Mouse (Mus musculus) thymus, postnatal 36 days (tissue): ENCODE data around the gene Xlr5a.
A peak's percentile ranks its signal among the peaks of the same experiment; 100 is the strongest.
"Not testable (repeated sequence)": the region's sequence is repeated elsewhere in the genome, so short reads cannot be mapped to it uniquely, and the experiment has no call there.

ENCODE experiments used
- DNase-seq, 2 experiments: peaks; one replicate each; pipeline ENCODE4 v3.0.0; 2022; ENCODE audit warnings: mixed read lengths in 2 of 2

The Xlr5a gene

DNA sequence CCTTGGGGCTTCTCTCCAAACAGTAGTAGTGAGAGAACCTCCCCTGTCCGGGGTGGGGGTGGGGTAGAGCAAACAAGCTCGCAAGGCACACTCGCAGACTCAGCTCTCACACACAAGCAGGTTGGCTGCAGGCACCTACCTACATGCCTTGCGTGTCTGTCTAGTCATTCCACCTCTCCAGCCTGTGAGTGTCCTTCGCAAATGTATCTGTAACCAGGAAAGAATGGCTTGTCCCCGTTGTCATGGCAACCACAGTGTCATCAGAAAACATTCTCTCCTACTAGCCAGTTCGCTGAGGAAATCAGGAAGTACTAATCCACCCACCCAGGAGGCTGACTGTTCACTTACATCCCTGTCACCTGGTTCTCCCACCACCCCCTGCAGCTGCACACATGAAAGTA, 149.6 kb downstream of the Xlr5a start:
- DNase-seq: not testable (repeated sequence)

DNA sequence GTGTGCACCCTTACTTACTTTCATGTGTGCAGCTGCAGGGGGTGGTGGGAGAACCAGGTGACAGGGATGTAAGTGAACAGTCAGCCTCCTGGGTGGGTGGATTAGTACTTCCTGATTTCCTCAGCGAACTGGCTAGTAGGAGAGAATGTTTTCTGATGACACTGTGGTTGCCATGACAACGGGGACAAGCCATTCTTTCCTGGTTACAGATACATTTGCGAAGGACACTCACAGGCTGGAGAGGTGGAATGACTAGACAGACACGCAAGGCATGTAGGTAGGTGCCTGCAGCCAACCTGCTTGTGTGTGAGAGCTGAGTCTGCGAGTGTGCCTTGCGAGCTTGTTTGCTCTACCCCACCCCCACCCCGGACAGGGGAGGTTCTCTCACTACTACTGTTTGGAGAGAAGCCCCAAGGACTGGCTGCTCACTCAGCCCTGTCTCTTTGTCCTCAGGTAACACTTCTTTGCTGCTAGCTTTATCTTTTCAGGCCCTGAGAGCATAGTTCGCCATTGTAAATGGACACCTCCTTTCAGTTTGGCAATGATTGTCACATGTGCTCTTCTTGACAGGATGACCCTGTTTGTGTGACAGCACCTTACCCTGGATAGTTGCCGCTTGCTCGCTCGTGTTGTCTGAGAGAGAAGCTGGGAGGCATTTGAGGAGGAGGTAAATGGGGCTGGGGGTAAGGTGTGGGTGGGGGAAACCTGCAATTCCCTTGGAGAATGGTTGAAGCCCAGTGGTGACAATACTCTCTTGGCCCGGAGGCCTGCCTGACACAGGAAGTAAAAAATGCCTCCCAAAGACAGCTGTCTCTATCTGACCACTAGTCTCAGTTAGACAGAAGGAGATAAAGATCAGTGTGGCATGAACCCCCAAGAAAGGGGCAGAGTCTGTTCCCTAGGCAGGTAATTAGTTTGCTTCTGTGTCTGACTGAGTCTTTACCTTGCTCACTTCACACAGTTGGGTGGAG, 169.6 kb downstream of the Xlr5a start:
- not testable (repeated sequence) for DNase-seq

DNA sequence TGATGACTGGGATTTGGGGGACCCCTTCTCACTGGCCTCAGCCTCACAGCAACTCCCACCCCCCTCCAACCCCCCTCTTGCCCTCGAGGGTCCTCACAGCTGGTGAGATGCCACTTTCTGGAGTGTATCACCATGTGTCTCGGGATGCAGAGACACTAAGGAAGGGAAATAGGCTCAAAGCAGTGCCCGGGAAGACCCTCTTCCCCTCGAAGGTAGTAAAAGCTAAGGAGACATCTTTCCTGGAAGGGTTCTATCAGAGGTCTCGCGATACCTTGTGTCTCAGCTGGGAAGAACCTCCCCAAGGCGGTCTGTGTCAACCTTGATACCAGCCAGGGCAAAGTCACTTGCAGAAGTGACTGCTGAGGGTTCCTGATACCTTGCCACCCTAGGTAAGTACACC, 176.0 kb downstream of the Xlr5a start, which contains the start of gene Gm14685:
Gene Gm14685 (plus strand): TSS at position 301 of the 400 bp plus-strand sequence.
- DNase-seq: not testable (repeated sequence)

DNA sequence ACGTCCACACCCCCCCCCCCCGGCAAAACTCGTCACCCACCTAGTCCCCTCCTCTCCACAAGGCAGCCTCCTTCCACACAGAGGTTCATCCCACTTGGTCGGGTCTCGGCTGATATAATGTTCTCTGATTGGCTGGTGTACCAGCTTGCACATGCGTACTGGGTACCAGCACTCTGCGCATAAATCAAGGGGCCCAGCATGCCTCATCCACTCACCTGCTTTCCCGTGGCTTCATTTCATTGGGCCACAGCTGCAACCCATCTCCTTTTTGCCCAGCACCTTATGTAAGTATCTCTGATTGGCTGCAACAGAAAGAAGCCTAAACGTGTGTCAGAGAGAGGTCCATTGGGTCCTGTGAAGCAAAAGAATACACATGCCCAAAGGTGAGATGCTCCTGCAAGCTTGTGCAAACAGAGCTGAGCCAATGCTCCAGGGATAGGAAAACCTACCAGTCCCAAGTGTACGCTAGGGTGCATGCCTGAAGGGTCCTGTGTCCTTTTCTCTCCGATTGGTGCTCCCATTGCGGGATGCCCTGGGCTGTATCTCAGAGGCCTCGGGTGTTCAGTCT, 195.8 kb downstream of the Xlr5a start, which contains the start of gene Xlr3a:
Gene Xlr3a (minus strand): TSS at position 155 of the 568 bp plus-strand sequence.
- DNase-seq: not testable (repeated sequence)

DNA sequence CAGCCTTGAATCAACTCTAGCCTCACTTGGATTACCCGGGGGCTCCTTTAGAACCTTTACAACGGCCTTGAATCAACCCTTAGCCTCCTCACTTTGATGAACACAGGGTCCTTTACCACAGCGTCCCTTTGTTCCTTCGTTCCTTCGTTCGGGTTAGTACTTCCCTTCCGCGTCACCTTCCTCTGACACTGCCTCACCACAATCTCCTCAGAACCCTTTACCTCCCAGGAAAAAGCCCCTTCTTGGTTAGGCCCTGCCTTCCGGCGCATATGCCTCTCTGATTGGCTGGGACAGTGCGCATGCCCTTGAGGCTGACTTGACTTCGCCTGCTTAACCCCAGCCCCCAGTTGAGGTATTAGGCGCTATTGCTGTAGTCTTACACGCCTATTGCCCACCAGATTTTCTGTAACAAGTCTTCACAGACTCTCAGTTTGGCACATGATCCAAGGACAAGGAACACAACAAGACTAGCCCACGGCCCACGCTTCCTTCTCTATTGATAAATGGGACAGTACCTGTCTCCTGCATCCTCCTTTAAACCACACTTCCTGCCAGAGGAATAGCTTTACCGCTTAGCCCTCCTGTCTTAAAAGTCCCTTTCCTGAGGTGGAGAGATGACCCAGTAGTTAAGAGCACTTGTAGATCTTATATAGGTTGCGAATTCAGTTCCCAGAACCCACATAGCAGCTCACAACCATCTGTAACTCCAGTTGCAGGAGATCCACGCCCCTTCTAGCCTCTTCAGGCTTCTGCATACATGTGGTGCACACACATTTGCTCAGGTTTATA, 210.3 kb downstream of the Xlr5a start, which contains the start of gene Xlr4a:
Gene Xlr4a (minus strand): TSS at position 212 of the 789 bp plus-strand sequence.
- peak; percentile 46 to 47 for DNase-seq

DNA sequence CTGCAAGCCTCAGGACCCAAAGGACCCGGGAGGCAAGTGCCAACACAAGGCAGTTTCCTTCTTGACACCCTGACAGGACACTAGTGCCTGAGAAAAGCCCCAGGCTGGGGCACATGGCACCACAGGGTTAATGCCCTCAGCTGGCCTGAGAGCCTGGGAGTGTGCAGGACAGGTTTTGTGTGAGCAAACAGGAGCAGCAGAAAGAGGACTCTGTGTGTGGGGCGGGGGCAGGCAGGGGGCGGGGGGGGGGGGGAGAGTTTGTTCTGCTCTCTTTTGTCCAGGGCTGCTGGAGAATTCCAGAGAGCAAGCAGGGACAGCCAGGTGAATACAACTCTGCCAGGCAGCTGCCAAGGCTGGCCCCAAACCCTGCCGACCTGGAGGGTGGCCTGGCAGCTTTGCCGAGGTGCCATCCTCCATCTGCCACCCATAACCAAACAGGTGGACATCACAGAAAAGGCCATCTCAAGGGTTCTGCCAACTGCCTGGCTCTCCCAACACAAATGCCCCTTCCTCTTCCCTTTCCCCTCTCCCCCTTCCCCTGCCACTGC, 225.9 kb downstream of the Xlr5a start:
- not testable (repeated sequence) for DNase-seq

DNA sequence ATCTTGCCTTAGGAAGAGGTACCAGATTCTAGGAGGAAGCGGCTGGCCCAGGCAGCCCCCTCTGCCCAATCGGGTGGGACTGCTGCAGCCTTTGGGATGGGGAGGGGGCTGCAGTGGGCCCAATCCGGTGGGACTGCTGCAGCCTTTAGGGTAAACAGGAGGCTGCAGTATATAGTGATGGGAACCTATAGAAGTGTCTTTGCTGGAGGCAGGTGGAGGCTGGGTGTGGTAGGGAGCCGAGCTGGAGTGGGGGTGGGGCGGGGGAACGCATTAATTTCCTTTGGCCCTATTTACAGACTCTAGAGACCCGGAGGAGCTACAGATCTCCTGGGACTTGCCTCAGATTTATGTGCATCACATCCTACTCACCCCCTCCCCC, 228.4 kb downstream of the Xlr5a start, which contains the start of gene Pnma3:
Gene Pnma3 (plus strand): TSS at position 373 of the 379 bp plus-strand sequence.
- DNase-seq: no peak

DNA sequence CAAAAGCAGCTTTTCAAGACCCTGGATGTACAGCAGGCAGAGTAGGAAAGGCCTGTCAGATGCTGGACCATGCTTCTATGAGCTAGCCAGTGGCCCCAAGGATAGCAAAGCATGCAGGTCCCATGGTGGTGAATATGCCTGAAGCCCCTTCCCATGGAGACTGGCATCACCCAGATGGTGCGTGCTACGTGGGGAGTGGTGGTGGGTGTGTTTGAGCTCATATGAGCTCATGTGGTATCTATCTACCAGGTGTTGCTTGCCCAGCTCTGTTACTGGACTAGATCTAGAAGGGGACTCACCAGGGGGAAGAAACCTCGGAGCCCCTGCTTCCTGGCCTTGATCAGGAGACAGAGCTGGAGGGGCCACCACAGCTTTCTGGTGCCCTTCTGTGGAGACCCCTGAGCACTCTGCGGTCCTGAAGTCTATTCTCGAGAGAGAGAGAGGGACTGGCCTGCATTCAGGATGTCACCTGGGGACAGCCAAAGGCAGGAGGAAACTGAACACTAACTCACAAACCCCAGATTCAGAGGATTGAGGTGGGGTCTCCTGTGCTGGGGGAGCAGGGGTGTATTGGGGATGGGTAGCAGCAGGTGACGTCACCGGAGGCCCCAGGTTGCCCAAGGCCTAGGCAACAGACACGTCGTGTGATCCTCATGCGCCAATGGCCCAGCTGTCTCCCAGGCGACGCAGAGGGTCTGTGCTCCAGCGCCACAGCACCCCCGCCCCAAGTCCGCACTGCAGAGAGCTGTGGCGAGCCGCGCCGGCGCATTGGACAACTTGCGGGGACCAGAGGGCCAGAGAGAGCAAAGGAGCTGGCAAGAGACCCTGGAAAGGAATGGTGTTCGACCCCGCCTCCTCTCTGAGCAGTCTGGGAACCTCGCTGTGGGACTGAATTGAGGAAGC, 229.0 kb downstream of the Xlr5a start:
- no peak for DNase-seq

DNA sequence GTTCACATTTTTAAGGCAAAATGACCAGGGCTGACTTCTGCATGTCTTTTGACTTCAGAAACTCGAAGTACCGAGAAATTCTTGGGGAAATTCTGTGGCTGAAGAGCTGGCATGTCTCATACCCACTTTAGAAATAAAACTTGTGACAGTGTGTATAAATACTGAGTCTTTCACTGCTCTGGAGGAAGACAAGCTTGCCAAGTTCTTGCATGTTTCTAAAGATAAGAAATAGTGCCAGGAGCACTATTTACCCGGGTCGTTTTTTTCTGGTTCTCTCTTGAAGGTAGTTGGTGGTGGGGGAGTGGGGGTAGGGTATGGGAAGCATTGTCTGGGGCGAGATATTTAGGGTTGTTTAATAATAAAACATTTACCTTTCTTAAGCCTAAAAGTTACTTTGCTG, 230.5 kb downstream of the Xlr5a start:
- no peak for DNase-seq

DNA sequence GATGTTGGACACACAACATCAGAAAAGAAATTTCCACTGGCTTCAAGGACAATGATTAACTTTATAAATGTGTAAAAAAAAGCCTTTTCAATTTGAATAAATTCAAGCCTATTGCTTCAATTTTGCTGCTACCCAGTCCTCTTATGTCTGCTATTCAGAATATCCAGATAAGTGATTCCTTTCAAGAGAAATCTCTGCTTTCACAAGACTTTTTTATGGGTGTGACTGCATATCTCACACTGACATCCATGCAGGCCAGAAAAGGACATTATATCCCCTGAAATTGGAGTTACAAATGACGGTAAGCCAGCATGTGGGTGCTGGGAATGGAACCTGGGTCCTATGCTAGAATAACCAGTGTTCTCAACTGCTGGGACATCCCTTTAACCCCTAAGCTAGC, 231.2 kb downstream of the Xlr5a start:
- DNase-seq: no peak
